Mouse (Mus musculus): ENCODE results near the gene Mllt3.

DNA sequence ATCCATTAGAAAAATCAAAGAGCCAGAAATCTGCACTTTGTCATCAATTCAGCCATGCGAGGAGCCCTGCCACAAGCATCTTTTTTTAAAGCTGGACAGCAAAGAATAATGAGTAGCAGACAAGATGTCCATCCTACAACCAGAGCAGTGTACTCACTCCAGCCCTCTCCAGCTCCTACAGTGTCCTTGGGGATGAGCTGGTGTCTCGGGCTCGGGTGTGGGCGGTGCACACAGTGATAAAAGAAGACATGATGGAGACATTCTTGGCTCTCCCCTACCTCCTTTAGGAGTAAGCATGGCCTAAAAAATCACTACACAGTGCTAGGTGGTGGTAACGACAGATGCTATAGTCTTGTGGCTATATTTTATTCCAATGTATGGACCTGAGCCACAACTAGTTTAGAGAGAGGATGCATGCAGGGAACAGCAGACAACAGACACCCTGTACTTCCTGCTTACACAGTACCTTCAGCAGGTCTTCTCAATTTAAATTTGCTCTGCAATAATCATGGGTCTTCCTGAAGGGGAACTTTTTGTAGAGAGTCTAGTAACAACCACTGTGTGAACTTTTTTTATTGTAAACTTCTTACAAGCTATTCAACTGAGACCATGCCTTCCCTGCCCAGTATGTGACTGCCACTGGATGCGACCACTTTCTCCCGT, 78.6 kb downstream of the Mllt3 start:
- no peak for TF ChIP-seq CTCF (IDR thresholded peaks at IDR 0.05; ENCODE audit: control insufficient read depth, insufficient read depth, low read length)
- TF ChIP-seq POLR2A (IDR thresholded peaks at IDR 0.05; ENCODE audit: borderline replicate concordance, control insufficient read depth, low read depth, low read length) = no peak
